Mouse (Mus musculus): ENCODE measurements around the gene Plekha4. TPM values are rescaled to one million over a fixed set of nuclear protein-coding genes. Genes with fewer than 3 reads are reported as not detected.
"Not testable (repeated sequence)": the region's sequence is repeated elsewhere in the genome, so short reads cannot be mapped to it uniquely, and the experiment has no call there.

Gene Plekha4
- 0.66 and 0.75 TPM in 2 replicates for polyA plus RNA-seq (2015; fragmentation: Nextera tagmentation; extraction: Ambion mirVana)

DNA sequence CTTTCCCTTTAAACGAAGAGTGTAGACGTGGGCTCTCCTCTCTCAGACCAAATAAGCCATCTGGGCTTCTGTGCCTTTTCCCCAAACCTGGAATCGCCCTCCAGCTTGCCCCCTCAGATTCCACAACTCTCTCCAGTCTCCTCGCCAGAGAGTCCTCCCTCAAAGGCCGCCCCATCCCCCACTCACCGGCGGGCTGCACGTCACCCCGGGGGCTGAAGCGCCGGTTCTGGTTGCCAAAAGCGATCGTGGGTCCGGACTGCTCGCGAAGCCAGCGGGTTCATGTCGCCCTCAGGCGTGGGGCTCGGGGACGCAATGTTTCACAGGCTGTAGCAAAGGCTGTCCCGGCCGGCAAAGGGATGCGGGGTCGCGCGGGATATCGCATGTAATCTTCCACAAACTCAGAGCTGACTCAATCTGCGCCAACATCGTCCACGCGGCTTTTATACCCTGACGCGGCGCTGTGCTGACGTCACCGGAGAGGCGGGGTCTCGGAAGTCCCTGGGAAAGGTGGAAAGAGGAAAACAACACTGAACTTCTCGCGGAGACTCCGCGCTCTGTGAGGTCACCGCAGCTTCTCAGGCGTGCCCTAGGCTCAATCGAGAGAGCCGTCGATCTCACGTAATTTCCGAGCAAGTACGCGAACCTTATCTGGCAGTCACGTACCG lies at the start of gene Plekha4, which contains the start of gene Ppp1r15a:
Plekha4 (plus strand) TSS at position 522 of the 665 bp plus-strand sequence.
Ppp1r15a (minus strand) TSS at position 460 of the 665 bp plus-strand sequence.
- peaks cover 59% of the 10 kb centered on the region for H3K4me1 ChIP-seq (replicated peaks)
- H3K4me2 ChIP-seq, result peak within 1 kb of the TSS; percentile 77
- peak within 1 kb of the TSS; percentile 88 for H3K4me3 ChIP-seq (replicated peaks)
- under 1% methylated on average over 54 of the region's 54 CpGs for WGBS (ENCODE audit: insufficient replicate concordance)
- no peaks in the 10 kb centered on the region for H3K9me3 ChIP-seq (replicated peaks)
- ATAC-seq (ENCODE audit: insufficient read depth), result peak; percentile 61
- peak within 1 kb of the TSS; percentile 100 for H3K27ac ChIP-seq (replicated peaks)
- H3K36me3 ChIP-seq (replicated peaks), result peaks cover 38% of the 10 kb centered on the region
- H3K9ac ChIP-seq, result peak within 1 kb of the TSS; percentile 99
- peaks cover 11% of the 10 kb centered on the region for H3K27me3 ChIP-seq

DNA sequence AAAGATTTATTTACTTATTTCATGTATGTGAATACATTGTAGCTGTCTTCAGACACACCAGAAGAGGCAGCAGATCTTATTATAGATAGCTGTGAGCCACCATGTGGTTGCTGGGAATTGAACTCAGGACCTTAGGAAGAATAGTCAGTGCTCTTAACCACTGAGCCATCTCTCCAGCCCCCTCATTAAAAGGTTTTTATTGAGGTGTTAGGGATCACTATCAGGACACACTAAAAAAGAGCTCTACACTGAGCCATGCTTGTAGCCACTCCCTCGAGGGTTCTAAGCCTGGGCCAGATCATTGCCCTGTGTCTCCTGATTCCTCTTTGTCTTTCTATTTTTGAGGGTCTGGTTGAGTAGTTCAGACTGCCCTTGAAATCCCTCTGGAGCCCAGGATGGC lies 49.7 kb upstream of the Plekha4 start:
- 26% methylated on average over 1 of the region's 1 CpGs for WGBS (ENCODE audit: insufficient replicate concordance)
- no peak overlapping the region for H3K4me2 ChIP-seq
- no peak overlapping the region for H3K27ac ChIP-seq (replicated peaks)
- H3K27me3 ChIP-seq, result no peaks in the 10 kb centered on the region
- 0 out of 2 replicates have a peak, but pooled peaks cover 6% of the 10 kb centered on the region for H3K36me3 ChIP-seq (replicated peaks)
- no peaks in the 10 kb centered on the region for H3K9me3 ChIP-seq (replicated peaks)
- H3K9ac ChIP-seq, result no peak overlapping the region
- no peak overlapping the region for H3K4me3 ChIP-seq (replicated peaks)
- ATAC-seq (ENCODE audit: insufficient read depth), result no peak
- peaks cover 33% of the 10 kb centered on the region for H3K4me1 ChIP-seq (replicated peaks)

DNA sequence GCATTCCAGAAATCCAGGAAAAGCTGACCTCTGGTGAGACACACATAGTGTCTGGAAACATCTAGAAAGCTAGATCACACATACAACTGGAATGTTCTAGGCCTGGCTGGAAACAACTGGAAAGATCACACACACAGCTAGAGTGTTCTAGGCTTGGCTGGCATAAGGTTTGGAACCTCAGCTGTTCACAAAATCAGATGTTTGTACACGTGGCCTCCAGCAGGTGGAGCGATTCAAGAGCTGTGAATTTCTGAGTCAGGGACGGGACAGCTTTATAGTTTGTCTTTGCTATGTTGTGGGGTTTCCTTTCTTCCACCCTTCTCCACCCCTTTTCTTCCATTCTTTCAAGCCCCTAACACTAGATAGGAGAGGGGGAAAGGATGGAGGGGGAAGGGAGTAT lies 49.1 kb upstream of the Plekha4 start:
- 7% methylated on average over 3 of the region's 3 CpGs for WGBS (ENCODE audit: insufficient replicate concordance)
- H3K4me1 ChIP-seq (replicated peaks), result peaks cover 35% of the 10 kb centered on the region

DNA sequence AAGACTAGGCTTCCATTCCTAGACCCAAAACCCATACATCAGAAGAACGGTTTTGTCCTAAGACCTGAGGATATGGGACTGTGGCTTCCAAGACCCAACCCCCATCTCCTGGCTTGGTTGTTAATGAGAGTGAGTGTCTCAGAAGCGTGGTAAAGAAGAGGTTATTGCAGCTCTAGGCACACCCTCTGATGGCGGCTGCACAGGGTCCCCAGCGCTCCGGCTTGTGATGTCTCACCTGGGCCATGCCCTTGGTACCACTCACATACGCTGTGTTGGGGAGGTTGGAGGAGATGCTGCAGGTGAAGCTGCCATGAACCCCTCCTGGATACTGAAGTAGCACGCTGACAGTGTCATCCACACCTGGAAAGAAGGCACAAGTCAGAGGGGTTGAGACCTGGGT lies 47.4 kb upstream of the Plekha4 start:
- Histone ChIP-seq H3K9ac (no peak overlapping the region), H3K36me3 (replicated peaks) (0 out of 2 replicates have a peak, but pooled peaks cover 6% of the 10 kb centered on the region), H3K4me1 (replicated peaks) (peaks cover 44% of the 10 kb centered on the region), H3K4me2 (no peak overlapping the region), H3K9me3 (replicated peaks) (no peaks in the 10 kb centered on the region), H3K4me3 (replicated peaks) (no peak overlapping the region), H3K27me3 (no peaks in the 10 kb centered on the region), H3K27ac (replicated peaks) (no peak overlapping the region)
- no peak for ATAC-seq (ENCODE audit: insufficient read depth)
- 82% methylated on average over 7 of the region's 7 CpGs for WGBS (ENCODE audit: insufficient replicate concordance)

More for the DNA sequence above, 49.1 kb upstream of the Plekha4 start:
- no peaks in the 10 kb centered on the region for H3K9me3 ChIP-seq (replicated peaks)
- H3K27me3 ChIP-seq, result no peaks in the 10 kb centered on the region
- no peak overlapping the region for H3K9ac ChIP-seq
- no peak overlapping the region for H3K4me2 ChIP-seq
- H3K36me3 ChIP-seq (replicated peaks), result 0 out of 2 replicates have a peak, but pooled peaks cover 6% of the 10 kb centered on the region
- no peak overlapping the region for H3K27ac ChIP-seq (replicated peaks)
- H3K4me3 ChIP-seq (replicated peaks), result no peak overlapping the region
- ATAC-seq (ENCODE audit: insufficient read depth), result no peak

DNA sequence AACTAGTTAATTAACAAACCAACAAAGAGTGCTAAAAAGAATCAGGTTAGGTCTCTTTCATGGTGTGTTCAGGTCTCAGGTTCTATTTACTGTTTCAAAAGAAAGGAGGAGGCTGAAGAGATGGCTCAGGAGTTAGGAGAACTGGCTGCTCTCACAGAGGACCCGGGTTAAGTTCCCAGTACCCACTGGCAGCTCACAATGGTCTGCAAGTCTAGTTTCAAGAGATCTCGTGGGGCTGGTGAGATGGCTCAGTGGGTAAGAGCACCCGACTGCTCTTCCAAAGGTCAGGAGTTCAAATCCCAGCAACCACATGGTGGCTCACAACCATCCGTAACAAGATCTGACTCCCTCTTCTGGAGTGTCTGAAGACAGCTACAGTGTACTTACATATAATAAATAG lies 45.8 kb upstream of the Plekha4 start:
- not testable (repeated sequence) for H3K36me3 ChIP-seq (replicated peaks); H3K4me3 ChIP-seq (replicated peaks); H3K9me3 ChIP-seq (replicated peaks); H3K27ac ChIP-seq (replicated peaks); H3K27me3 ChIP-seq; ATAC-seq (ENCODE audit: insufficient read depth); H3K9ac ChIP-seq; H3K4me2 ChIP-seq
- H3K4me1 ChIP-seq (replicated peaks), result peaks cover 36% of the 10 kb centered on the region
- 66% methylated on average over 4 of the region's 4 CpGs for WGBS (ENCODE audit: insufficient replicate concordance)

DNA sequence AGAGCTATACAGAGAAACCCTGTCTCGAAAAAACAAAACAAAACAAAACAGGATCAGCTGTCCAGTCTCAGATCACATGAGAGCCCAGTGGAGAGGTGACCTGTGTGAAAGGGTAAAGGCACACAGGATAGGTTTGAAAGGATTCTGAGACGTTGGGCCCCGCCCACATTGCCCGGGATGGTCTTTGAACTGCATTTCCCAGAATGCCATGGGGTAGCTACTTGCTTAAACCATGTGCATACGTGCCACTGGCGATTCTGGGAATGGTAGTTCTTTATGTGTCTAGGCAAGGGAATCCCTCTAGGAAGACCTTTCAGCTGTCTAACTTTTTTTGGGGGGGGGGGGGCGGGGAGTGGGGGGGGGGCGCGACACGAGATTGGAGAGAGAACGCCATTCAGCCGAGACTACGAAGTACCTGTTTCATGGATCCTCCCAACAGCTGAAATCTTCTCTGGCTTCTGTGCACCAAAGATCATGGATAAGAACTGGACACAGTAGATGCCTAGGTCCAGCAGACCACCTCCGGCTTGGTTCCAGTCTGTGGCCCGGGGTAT lies 44.7 kb upstream of the Plekha4 start, which contains the start of gene Tulp2:
Tulp2 (plus strand) TSS at position 504 of the 554 bp plus-strand sequence.
- Histone ChIP-seq H3K27ac (replicated peaks) (no peak within 1 kb of the TSS), H3K27me3 (no peaks in the 10 kb centered on the region), H3K4me3 (replicated peaks) (no peak within 1 kb of the TSS), H3K4me1 (replicated peaks) (peaks cover 32% of the 10 kb centered on the region), H3K36me3 (replicated peaks) (0 out of 2 replicates have a peak, but pooled peaks cover 6% of the 10 kb centered on the region), H3K9ac (no peak within 1 kb of the TSS), H3K4me2 (no peak within 1 kb of the TSS; the same call in 1 of the 2 replicates), H3K9me3 (replicated peaks) (no peaks in the 10 kb centered on the region)
- ATAC-seq (ENCODE audit: insufficient read depth), result peak; percentile 51; the same call in 1 of the 2 replicates
- WGBS (ENCODE audit: insufficient replicate concordance), result 36% methylated on average over 15 of the region's 15 CpGs

DNA sequence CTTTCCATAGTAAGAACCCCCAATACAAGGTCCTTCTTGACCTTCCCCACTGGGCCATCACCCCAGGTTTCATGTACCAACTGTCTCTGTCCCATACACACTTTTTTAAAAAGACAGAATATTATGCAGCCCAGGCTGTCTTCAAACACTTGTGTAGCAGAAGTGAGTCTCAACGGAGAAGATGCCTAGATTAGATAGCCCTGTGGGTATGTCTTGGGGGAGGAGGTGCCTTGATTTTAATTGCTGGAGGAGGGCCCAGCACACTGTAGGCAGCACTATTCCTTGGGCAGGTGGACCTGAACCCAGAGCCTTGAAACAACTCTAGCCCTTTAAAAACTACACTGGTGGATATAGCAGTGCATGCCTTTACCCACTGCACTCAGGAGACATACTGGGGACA lies 44.0 kb upstream of the Plekha4 start:
- Histone ChIP-seq H3K27ac (replicated peaks) (no peak overlapping the region), H3K4me3 (replicated peaks) (no peak overlapping the region), H3K4me2 (no peak overlapping the region), H3K4me1 (replicated peaks) (peaks cover 32% of the 10 kb centered on the region), H3K9me3 (replicated peaks) (no peaks in the 10 kb centered on the region), H3K27me3 (no peaks in the 10 kb centered on the region), H3K36me3 (replicated peaks) (0 out of 2 replicates have a peak, but pooled peaks cover 6% of the 10 kb centered on the region), H3K9ac (no peak overlapping the region)
- WGBS (ENCODE audit: insufficient replicate concordance), result 12% methylated on average over 1 of the region's 1 CpGs
- ATAC-seq (ENCODE audit: insufficient read depth), result no peak

DNA sequence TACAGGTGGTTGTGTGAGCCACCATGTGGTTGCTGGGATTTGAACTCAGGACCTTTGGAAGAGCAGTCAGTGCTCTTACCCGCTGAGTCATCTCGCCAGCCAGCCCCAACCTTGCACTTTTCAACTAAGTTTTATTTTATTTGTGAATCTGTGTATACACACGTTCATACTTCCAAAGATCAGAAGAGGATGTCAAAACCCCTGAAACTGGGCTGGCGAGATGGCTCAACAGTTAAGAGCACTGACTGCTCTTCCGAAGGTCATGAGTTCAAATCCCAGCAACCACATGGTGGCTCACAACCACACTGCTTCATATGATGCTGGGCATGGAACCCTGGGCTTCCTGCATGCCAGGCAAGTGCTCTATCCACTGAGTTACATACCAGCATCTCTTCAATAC lies 41.1 kb upstream of the Plekha4 start:
- WGBS (ENCODE audit: insufficient replicate concordance), result 83% methylated on average over 5 of the region's 5 CpGs
- not testable (repeated sequence) for H3K36me3 ChIP-seq (replicated peaks); H3K4me3 ChIP-seq (replicated peaks); H3K4me2 ChIP-seq; H3K9ac ChIP-seq; H3K9me3 ChIP-seq (replicated peaks); ATAC-seq (ENCODE audit: insufficient read depth); H3K27ac ChIP-seq (replicated peaks); H3K27me3 ChIP-seq
- peaks cover 55% of the 10 kb centered on the region for H3K4me1 ChIP-seq (replicated peaks)

DNA sequence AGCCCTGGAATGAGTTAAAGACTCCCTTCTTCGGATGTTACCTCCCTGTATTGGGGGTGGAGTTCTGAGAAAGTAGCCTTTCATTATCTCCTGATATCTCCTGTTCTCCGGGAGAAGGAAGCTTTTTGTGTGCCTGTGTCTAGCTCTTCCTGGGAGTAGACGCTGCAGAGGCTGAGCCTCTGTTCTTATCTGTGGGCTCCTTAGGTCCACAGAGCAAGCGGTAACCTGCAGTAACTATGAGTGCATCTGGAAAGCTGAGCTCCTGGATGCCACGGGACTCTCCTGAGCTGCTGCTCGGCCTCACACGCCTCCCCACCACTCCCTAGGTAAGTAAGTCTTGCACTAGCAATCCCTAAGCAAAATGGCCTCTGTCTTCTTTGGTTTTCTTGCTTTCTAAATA lies 40.0 kb upstream of the Plekha4 start:
- H3K27ac ChIP-seq (replicated peaks), result no peak overlapping the region
- H3K4me2 ChIP-seq, result 0 out of 2 replicates have a peak overlapping the region, but pooled peaks have one; percentile 10
- WGBS (ENCODE audit: insufficient replicate concordance), result 14% methylated on average over 7 of the region's 7 CpGs
- H3K9ac ChIP-seq, result no peak overlapping the region
- no peaks in the 10 kb centered on the region for H3K9me3 ChIP-seq (replicated peaks)
- no peaks in the 10 kb centered on the region for H3K27me3 ChIP-seq
- no peak overlapping the region for H3K4me3 ChIP-seq (replicated peaks)
- peaks cover 67% of the 10 kb centered on the region for H3K4me1 ChIP-seq (replicated peaks)
- ATAC-seq (ENCODE audit: insufficient read depth), result no peak
- H3K36me3 ChIP-seq (replicated peaks), result no peaks in the 10 kb centered on the region

DNA sequence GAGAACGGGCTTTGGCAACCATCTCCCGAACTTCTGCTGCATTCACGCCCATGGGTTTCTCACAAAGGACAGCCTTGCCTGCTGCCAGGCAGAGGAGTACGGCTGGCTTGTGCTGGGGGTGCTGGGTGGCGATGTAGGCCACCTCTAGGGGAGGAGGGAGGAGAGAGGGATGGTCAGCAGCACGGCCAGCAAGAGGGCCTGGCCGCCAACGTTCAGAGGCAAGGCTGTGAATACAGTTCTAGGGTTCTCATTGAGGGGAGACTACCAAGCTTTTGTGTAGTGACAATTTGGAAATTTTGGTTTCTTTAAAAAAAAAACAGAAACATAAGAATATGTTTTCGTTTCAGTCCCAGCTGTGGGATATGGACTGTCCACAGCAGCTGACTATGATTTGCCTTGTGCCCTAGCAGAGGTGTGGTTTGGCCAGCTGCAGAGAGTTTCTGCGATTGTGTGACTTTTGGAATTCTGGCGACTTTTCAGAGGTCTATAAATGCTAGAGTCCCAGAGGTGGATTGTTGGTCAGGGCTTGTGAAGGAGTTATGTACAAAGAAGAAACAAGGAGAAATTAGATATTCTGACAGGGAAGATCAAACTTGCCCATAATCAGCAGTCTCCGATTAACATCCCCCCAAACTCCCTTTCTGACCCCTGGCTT lies 39.2 kb upstream of the Plekha4 start, which contains the start of gene Gm45808:
Gm45808 (minus strand) TSS at position 51 of the 655 bp plus-strand sequence.
- Histone ChIP-seq H3K4me3 (replicated peaks) (no peak within 1 kb of the TSS), H3K27ac (replicated peaks) (no peak within 1 kb of the TSS), H3K4me2 (peak within 1 kb of the TSS; percentile 76; the same call in 1 of the 2 replicates), H3K27me3 (no peaks in the 10 kb centered on the region), H3K9ac (no peak within 1 kb of the TSS), H3K36me3 (replicated peaks) (no peaks in the 10 kb centered on the region), H3K9me3 (replicated peaks) (no peaks in the 10 kb centered on the region), H3K4me1 (replicated peaks) (peaks cover 70% of the 10 kb centered on the region)
- 77% methylated on average over 12 of the region's 12 CpGs for WGBS (ENCODE audit: insufficient replicate concordance)
- ATAC-seq (ENCODE audit: insufficient read depth), result no peak

DNA sequence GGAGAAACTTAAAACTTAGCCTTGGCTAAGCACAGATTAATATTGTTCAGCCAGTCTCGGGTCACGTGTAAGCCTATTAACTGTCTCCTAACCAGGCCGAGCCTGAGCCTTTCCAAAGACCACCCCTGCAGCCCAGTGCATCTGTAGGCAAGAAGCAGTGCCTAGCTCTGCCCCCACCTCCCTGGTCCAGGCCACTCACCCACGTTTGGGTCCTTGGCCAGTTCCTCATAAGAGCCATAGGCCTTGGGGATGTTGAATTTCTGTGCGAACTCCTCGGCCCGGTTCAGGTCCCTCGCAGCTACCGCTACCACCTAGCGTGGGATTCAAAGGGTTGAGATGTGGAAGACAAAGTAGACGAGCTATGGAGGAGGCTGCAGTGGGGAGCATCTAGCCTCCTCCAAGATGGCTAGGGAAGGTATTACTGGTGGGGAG lies 38.3 kb upstream of the Plekha4 start:
- H3K4me3 ChIP-seq (replicated peaks), result peak overlapping the region; percentile 62
- no peak overlapping the region for H3K27ac ChIP-seq (replicated peaks)
- no peaks in the 10 kb centered on the region for H3K9me3 ChIP-seq (replicated peaks)
- H3K36me3 ChIP-seq (replicated peaks), result peaks cover 9% of the 10 kb centered on the region
- no peaks in the 10 kb centered on the region for H3K27me3 ChIP-seq
- WGBS (ENCODE audit: insufficient replicate concordance), result 62% methylated on average over 11 of the region's 11 CpGs
- peak overlapping the region; percentile 76 for H3K4me2 ChIP-seq
- peak overlapping the region; percentile 56; the same call in 1 of the 2 replicates for H3K9ac ChIP-seq
- peaks cover 71% of the 10 kb centered on the region for H3K4me1 ChIP-seq (replicated peaks)
- ATAC-seq (ENCODE audit: insufficient read depth), result 0 out of 2 replicates have a peak, but pooled peaks have one; percentile 1

Data from liver, embryonic 15.5 days (tissue).